Mouse (Mus musculus): ENCODE results near the gene Saa3. TPM values are rescaled to one million over a fixed set of nuclear protein-coding genes. Genes with fewer than 3 reads are reported as not detected.
"Not testable (repeated sequence)": the region's sequence is repeated elsewhere in the genome, so short reads cannot be mapped to it uniquely, and the experiment has no call there.

The Saa3 gene
- total RNA-seq, 4 experiments from 2014 or later: 1.1 to 7.4 (median 4.6) TPM

GRCm38 (mm10) chr7:46710390-46710844 is 5.1 kb downstream of the Saa3 start, which contains the start of gene Saal1:
TSS of gene Saal1 (minus strand) at chr7:46710680.
- peak; percentile 57 for DNase-seq

- no peak for DNase-seq
These were observed 14.9 kb downstream of the Saa3 start for GRCm38 (mm10) chr7:46700521-46701025.

GRCm38 (mm10) chr7:46696754-46697153 is 18.7 kb downstream of the Saa3 start:
- DNase-seq: no peak

- no peak for DNase-seq
These were observed 28.7 kb downstream of the Saa3 start for GRCm38 (mm10) chr7:46686827-46687226.

GRCm38 (mm10) chr7:46680732-46681131 is 34.8 kb downstream of the Saa3 start:
- DNase-seq: no peak

GRCm38 (mm10) chr7:46679044-46679443 is 36.5 kb downstream of the Saa3 start:
- not testable (repeated sequence) for DNase-seq

- DNase-seq: no peak
These were observed 37.1 kb downstream of the Saa3 start for GRCm38 (mm10) chr7:46678417-46678816.

- no peak for DNase-seq
These were observed 38.6 kb downstream of the Saa3 start for GRCm38 (mm10) chr7:46676808-46677360.

GRCm38 (mm10) chr7:46675886-46676285 is 39.6 kb downstream of the Saa3 start:
- no peak for DNase-seq

GRCm38 (mm10) chr7:46675061-46675460 is 40.4 kb downstream of the Saa3 start:
- no peak for DNase-seq

- DNase-seq: no peak
These were observed 43.3 kb downstream of the Saa3 start, which contains the start of gene Tph1 for GRCm38 (mm10) chr7:46672160-46672672. TSS of gene Tph1 (minus strand) at chr7:46672537.

- DNase-seq: no peak
These were observed 48.2 kb downstream of the Saa3 start for GRCm38 (mm10) chr7:46667256-46667655.

- DNase-seq: no peak
These were observed 50.3 kb downstream of the Saa3 start for GRCm38 (mm10) chr7:46665236-46665635.

Other genes with a start within 250 kb of the Saa3 start
- gene Sergef, start 75.9 kb downstream of the Saa3 start, total RNA-seq (2022): 10 to 100 TPM; 29.2 to 47.3 (median 37.2) TPM
- gene Tph1, start 43.2 kb downstream of the Saa3 start, total RNA-seq (2022): not detected
- gene Saal1, start 5.0 kb downstream of the Saa3 start, total RNA-seq (2022): 10 to 100 TPM in 2 of 4 experiments, 1 to 10 TPM in 2; 6.4 to 12.4 (median 10.2) TPM
- gene Saa4, start 16.9 kb upstream of the Saa3 start, total RNA-seq (2022): not detected
- gene Saa1, start 27.3 kb upstream of the Saa3 start, total RNA-seq (2022): not detected
- not detected for gene Saa2, start 36.1 kb upstream of the Saa3 start, total RNA-seq (2022)
- 10 to 100 TPM; 26.4 to 40.6 (median 34.7) TPM for gene Hps5, start 80.4 kb upstream of the Saa3 start, total RNA-seq (2022)
- gene Gtf2h1, start 80.4 kb upstream of the Saa3 start, total RNA-seq (2022): 10 to 100 TPM; 32.0 to 41.3 (median 39.0) TPM
- 100 to 1,000 TPM; 146 to 275 (median 231) TPM for gene Ldha, start 125.8 kb upstream of the Saa3 start, total RNA-seq (2022)
- not detected for gene Ldhc, start 145.5 kb upstream of the Saa3 start, total RNA-seq (2022)
- 10 to 100 TPM; 72.4 to 91.6 (median 78.7) TPM for gene Tsg101, start 204.3 kb upstream of the Saa3 start, total RNA-seq (2022)
- 10 to 100 TPM; 17.6 to 23.9 (median 21.9) TPM for gene Uevld, start 242.8 kb upstream of the Saa3 start, total RNA-seq (2022)

All from adrenal gland, adult 8-10 months (tissue).